Mouse (Mus musculus) liver, embryonic 14.5 days (tissue): ENCODE results near the gene Olfr553.

Source experiments
- CTCF ChIP-seq: IDR thresholded peaks from 2 replicates; pipeline ENCODE4 v1.5.1; 2016; ENCODE audit warnings: antibody characterized with exemption, low read depth, control low read depth
- EP300 ChIP-seq: IDR thresholded peaks from 2 replicates; pipeline ENCODE4 v1.6.1; 2016; ENCODE audit warnings: antibody characterized with exemption, low read depth

DNA sequence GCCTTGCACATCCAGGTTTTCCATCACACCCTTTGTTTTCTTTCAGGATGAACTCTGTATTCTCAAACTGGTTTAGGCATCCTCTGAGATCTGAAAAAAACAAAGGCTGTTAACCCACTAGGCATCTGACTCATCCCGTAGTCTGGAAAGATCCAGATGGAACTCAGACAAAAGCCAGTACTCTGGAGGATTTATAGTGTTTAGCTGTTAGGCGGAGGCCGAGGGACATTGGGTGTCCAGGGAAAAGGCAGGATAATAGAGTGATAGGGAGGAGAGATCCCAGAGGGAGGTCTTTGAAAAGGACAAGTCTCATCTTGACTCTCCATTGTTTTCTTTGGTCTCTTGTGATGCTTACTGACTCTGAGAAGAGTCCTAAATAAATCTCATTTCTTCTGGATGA is 46.6 kb upstream of the Olfr553 start, which contains the start of gene Olfr556:
- TF ChIP-seq EP300, result no peak
- no peak for TF ChIP-seq CTCF
